Mouse (Mus musculus): ENCODE results near the gene Auts2. TPM values are rescaled to one million over a fixed set of nuclear protein-coding genes. Genes with fewer than 3 reads are reported as not detected.

Auts2 gene
- polyA plus RNA-seq, 1 experiment: 39.0 TPM

GRCm38 (mm10) chr5:132234471-132234870 is 308.7 kb downstream of the Auts2 start:
- no peak for DNase-seq
- H3K27me3 ChIP-seq (ENCODE audit: control insufficient read depth, insufficient read depth, low read length): no peaks in the 10 kb centered on the region
- TF ChIP-seq CTCF (IDR thresholded peaks at IDR 0.05; ENCODE audit: borderline replicate concordance, insufficient read depth, low read depth, low read length) (no peak), POLR2A (IDR thresholded peaks at IDR 0.05; ENCODE audit: borderline replicate concordance, insufficient read depth, low read length) (no peak)
- H3K27ac ChIP-seq (ENCODE audit: insufficient read depth, low read length): no peak overlapping the region
- H3K4me1 ChIP-seq (ENCODE audit: control insufficient read depth, insufficient read depth, low read length): peaks cover 3% of the 10 kb centered on the region
- WGBS: 57% methylated on average over 7 of the region's 7 CpGs
- H3K4me3 ChIP-seq (replicated peaks; ENCODE audit: insufficient read depth, low read depth, low read length): no peak overlapping the region

- TF ChIP-seq POLR2A (IDR thresholded peaks at IDR 0.05; ENCODE audit: borderline replicate concordance, insufficient read depth, low read length) (no peak), CTCF (IDR thresholded peaks at IDR 0.05; ENCODE audit: borderline replicate concordance, insufficient read depth, low read depth, low read length) (peak; percentile 91)
- WGBS: 49% methylated on average over 10 of the region's 10 CpGs
These were observed 311.7 kb downstream of the Auts2 start for GRCm38 (mm10) chr5:132231280-132232047.

GRCm38 (mm10) chr5:132229644-132230357 is 313.3 kb downstream of the Auts2 start:
- DNase-seq: peak; percentile 58 to 68
- H3K27me3 ChIP-seq (ENCODE audit: control insufficient read depth, insufficient read depth, low read length): no peaks in the 10 kb centered on the region
- H3K4me1 ChIP-seq (ENCODE audit: control insufficient read depth, insufficient read depth, low read length): peaks cover 9% of the 10 kb centered on the region
- no peak for TF ChIP-seq POLR2A (IDR thresholded peaks at IDR 0.05; ENCODE audit: borderline replicate concordance, insufficient read depth, low read length)
- no peak for TF ChIP-seq CTCF (IDR thresholded peaks at IDR 0.05; ENCODE audit: borderline replicate concordance, insufficient read depth, low read depth, low read length)
- H3K4me3 ChIP-seq (replicated peaks; ENCODE audit: insufficient read depth, low read depth, low read length): no peak overlapping the region
- no peak overlapping the region for H3K27ac ChIP-seq (ENCODE audit: insufficient read depth, low read length)
- 21% methylated on average over 8 of the region's 8 CpGs for WGBS

More at GRCm38 (mm10) chr5:132231280-132232047, 311.7 kb downstream of the Auts2 start:
- DNase-seq: peak; percentile 72 to 75
- H3K27ac ChIP-seq (ENCODE audit: insufficient read depth, low read length): no peak overlapping the region
- H3K4me1 ChIP-seq (ENCODE audit: control insufficient read depth, insufficient read depth, low read length): peaks cover 6% of the 10 kb centered on the region
- H3K4me3 ChIP-seq (replicated peaks; ENCODE audit: insufficient read depth, low read depth, low read length): no peak overlapping the region
- H3K27me3 ChIP-seq (ENCODE audit: control insufficient read depth, insufficient read depth, low read length): no peaks in the 10 kb centered on the region

GRCm38 (mm10) chr5:132229023-132229422 is 314.1 kb downstream of the Auts2 start:
- H3K4me1 ChIP-seq (ENCODE audit: control insufficient read depth, insufficient read depth, low read length): peaks cover 9% of the 10 kb centered on the region
- no peak overlapping the region for H3K27ac ChIP-seq (ENCODE audit: insufficient read depth, low read length)
- no peaks in the 10 kb centered on the region for H3K27me3 ChIP-seq (ENCODE audit: control insufficient read depth, insufficient read depth, low read length)
- 83% methylated on average over 1 of the region's 1 CpGs for WGBS
- no peak overlapping the region for H3K4me3 ChIP-seq (replicated peaks; ENCODE audit: insufficient read depth, low read depth, low read length)
- TF ChIP-seq CTCF (IDR thresholded peaks at IDR 0.05; ENCODE audit: borderline replicate concordance, insufficient read depth, low read depth, low read length): no peak
- TF ChIP-seq POLR2A (IDR thresholded peaks at IDR 0.05; ENCODE audit: borderline replicate concordance, insufficient read depth, low read length): no peak
- DNase-seq: no peak

- Histone ChIP-seq H3K4me3 (replicated peaks; ENCODE audit: insufficient read depth, low read depth, low read length) (no peak overlapping the region), H3K27me3 (ENCODE audit: control insufficient read depth, insufficient read depth, low read length) (no peaks in the 10 kb centered on the region), H3K4me1 (ENCODE audit: control insufficient read depth, insufficient read depth, low read length) (0 out of 2 replicates have a peak, but pooled peaks cover 6% of the 10 kb centered on the region), H3K27ac (ENCODE audit: insufficient read depth, low read length) (no peak overlapping the region)
- 63% methylated on average over 12 of the region's 12 CpGs for WGBS
- TF ChIP-seq CTCF (IDR thresholded peaks at IDR 0.05; ENCODE audit: borderline replicate concordance, insufficient read depth, low read depth, low read length): no peak
- no peak for TF ChIP-seq POLR2A (IDR thresholded peaks at IDR 0.05; ENCODE audit: borderline replicate concordance, insufficient read depth, low read length)
- DNase-seq: no peak
These were observed 322.7 kb downstream of the Auts2 start for GRCm38 (mm10) chr5:132220376-132220930.

GRCm38 (mm10) chr5:132216143-132216542 is 327.0 kb downstream of the Auts2 start:
- 0 out of 2 replicates have a peak, but pooled peaks cover 5% of the 10 kb centered on the region for H3K4me1 ChIP-seq (ENCODE audit: control insufficient read depth, insufficient read depth, low read length)
- whole genome bisulfite sequencing: 89% methylated on average over 2 of the region's 2 CpGs
- H3K4me3 ChIP-seq (replicated peaks; ENCODE audit: insufficient read depth, low read depth, low read length): no peak overlapping the region
- TF ChIP-seq POLR2A (IDR thresholded peaks at IDR 0.05; ENCODE audit: borderline replicate concordance, insufficient read depth, low read length): no peak
- TF ChIP-seq CTCF (IDR thresholded peaks at IDR 0.05; ENCODE audit: borderline replicate concordance, insufficient read depth, low read depth, low read length): no peak
- no peaks in the 10 kb centered on the region for H3K27me3 ChIP-seq (ENCODE audit: control insufficient read depth, insufficient read depth, low read length)
- DNase-seq: no peak
- H3K27ac ChIP-seq (ENCODE audit: insufficient read depth, low read length): no peak overlapping the region

GRCm38 (mm10) chr5:132212446-132212845 is 330.7 kb downstream of the Auts2 start:
- TF ChIP-seq CTCF (IDR thresholded peaks at IDR 0.05; ENCODE audit: borderline replicate concordance, insufficient read depth, low read depth, low read length): no peak
- WGBS: 12% methylated on average over 2 of the region's 2 CpGs
- Histone ChIP-seq H3K4me3 (replicated peaks; ENCODE audit: insufficient read depth, low read depth, low read length) (no peak overlapping the region), H3K4me1 (ENCODE audit: control insufficient read depth, insufficient read depth, low read length) (0 out of 2 replicates have a peak, but pooled peaks cover 2% of the 10 kb centered on the region), H3K27me3 (ENCODE audit: control insufficient read depth, insufficient read depth, low read length) (no peaks in the 10 kb centered on the region), H3K27ac (ENCODE audit: insufficient read depth, low read length) (no peak overlapping the region)
- peak; percentile 64 to 77 for DNase-seq

All from cerebellum, adult 2 months (tissue).